Mouse (Mus musculus): ENCODE data around the gene Nr2f6.
"Not testable (repeated sequence)": the region's sequence is repeated elsewhere in the genome, so short reads cannot be mapped to it uniquely, and the experiment has no call there.

Nr2f6 gene

GRCm38 (mm10) chr8:71367529-71368176, 14.1 kb downstream of the Nr2f6 start:
- DNase-seq (ENCODE audit: low read depth in 2 of 2, low spot score in 2 of 2), result no peak

GRCm38 (mm10) chr8:71366771-71367528, 14.8 kb downstream of the Nr2f6 start, which contains the start of gene Use1:
TSS of gene Use1 (plus strand) at chr8:71366848.
- peak; percentile 80 to 89 for DNase-seq (ENCODE audit: low read depth in 2 of 2, low spot score in 2 of 2)

- DNase-seq (ENCODE audit: low read depth in 2 of 2, low spot score in 2 of 2), result no peak
These were observed 23.7 kb downstream of the Nr2f6 start for GRCm38 (mm10) chr8:71358026-71358425.

DNA sequence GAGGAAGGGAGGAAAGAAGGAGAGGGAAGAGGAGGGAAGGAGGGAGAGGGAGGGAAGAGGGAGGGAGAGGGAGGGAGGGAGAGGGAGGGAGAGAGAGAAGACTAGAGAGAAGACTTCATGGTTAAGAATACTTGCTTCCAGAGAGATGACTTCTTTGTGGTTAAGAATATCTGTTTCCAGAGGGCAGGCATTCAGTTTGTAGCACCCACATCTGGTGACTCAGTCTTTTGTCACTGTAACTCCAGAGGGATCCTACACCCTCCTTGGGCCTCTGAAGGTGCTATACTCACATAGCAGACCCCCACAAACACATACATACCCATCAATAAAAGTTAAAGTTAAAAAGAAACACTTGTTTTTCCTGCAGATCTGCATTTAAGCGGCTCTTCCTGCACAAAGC, 30.2 kb downstream of the Nr2f6 start:
- no peak for DNase-seq (ENCODE audit: low read depth in 2 of 2, low spot score in 2 of 2)

- DNase-seq (ENCODE audit: low read depth in 2 of 2, low spot score in 2 of 2), result no peak
These were observed 30.6 kb downstream of the Nr2f6 start for GRCm38 (mm10) chr8:71351117-71351516.

DNA sequence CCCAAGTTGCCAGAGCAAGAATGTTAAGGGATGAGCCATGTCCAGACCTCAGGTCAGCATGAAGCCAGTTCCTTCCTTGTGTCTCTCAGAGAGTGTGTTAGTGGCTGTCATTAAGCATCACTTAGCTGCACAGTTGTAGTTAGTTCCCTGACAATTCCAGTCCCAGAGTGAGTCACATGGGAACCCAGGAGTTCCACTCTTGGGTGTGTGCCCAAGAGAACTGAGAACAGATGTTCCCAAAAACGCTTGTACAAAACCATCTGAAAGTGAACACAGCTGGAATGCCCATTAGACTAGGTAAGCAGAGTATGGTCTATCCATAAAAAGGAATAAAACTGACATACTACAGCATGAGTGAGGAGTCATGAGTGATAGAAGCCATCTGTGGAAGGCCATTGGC, 35.2 kb downstream of the Nr2f6 start:
- no peak for DNase-seq (ENCODE audit: low read depth in 2 of 2, low spot score in 2 of 2)

DNA sequence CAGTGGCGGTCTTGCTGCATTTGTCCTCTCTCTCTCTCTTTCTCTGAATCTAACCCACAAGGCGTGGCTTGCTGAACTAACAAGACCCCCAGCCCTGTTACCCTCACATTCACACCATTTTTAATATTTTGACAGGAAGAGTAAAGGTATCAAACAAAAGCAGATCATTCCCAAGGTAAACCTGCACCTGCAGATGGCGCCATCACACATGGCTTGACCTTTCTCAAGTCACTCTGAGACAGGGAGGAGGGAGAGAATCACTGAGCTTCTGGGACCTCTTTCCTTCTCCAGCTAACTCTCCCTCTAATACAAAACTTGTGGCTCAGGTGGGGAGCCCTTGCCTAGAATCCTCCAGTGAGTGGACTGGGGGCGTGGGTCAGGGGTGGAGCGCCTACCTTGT, 41.1 kb downstream of the Nr2f6 start:
- DNase-seq (ENCODE audit: low read depth in 2 of 2, low spot score in 2 of 2), result no peak

- not testable (repeated sequence) for DNase-seq (ENCODE audit: low read depth in 2 of 2, low spot score in 2 of 2)
These were observed 43.9 kb downstream of the Nr2f6 start for GRCm38 (mm10) chr8:71337834-71338233.

GRCm38 (mm10) chr8:71324848-71325247, 56.9 kb downstream of the Nr2f6 start:
- DNase-seq (ENCODE audit: low read depth in 2 of 2, low spot score in 2 of 2), result peak; percentile 10 to 26
